Mouse (Mus musculus) ES-CJ7 (cell line): Measurements from ENCODE around the gene Tfdp2.
"Not testable (repeated sequence)": the region's sequence is repeated elsewhere in the genome, so short reads cannot be mapped to it uniquely, and the experiment has no call there.

Experiments
- DNase-seq: peaks from one replicate; pipeline ENCODE4 v3.0.0; 2011; ENCODE audit warnings: low read depth, low spot score

The Tfdp2 gene

GRCm38 (mm10) chr9:96299324-96300008 lies 103.4 kb downstream of the Tfdp2 start:
- DNase-seq, result no peak

GRCm38 (mm10) chr9:96308816-96309215 lies 112.7 kb downstream of the Tfdp2 start:
- no peak for DNase-seq

DNA sequence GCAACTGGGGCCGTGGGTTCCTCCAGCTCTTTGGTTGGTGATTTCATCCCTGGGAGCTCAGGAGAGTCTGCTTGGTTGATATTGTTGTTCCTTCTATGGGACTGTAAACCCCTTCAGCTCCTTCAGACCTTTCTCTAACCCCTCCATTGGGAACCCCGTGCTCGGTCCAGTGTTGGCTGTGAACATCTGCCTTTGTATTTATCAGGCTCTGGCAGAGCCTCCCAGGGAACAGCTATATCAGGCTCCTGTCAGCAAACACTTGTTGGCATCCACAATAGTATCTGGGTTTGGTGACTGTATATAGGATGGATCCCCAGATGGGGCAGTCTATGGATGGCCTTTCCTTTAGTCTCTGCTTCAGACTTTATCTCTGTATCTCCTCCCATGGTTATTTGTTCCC lies 116.0 kb downstream of the Tfdp2 start:
- no peak for DNase-seq

- no peak for DNase-seq
These were observed 123.3 kb downstream of the Tfdp2 start for GRCm38 (mm10) chr9:96319333-96319732.

DNA sequence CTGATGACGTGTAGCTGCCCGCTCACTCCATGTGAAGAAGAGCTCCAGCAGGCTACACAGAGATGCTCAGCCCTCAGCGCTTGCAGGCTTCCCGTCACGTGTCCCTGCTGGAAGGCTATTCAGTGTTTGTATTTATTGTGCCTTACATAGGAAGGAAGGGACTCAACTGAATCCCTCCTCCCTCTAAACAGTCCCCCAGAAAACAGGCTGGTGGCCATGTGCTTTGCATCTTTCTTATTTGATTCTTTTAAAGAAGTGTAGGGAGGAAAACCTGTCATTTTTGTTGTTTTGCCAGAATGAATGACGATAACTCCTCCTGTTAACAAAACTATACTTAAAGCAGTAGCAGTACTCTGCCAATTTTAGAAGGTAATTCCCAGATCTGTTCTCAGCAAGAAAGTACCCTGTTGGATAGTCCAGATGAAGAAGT lies 124.5 kb downstream of the Tfdp2 start:
- no peak for DNase-seq

DNA sequence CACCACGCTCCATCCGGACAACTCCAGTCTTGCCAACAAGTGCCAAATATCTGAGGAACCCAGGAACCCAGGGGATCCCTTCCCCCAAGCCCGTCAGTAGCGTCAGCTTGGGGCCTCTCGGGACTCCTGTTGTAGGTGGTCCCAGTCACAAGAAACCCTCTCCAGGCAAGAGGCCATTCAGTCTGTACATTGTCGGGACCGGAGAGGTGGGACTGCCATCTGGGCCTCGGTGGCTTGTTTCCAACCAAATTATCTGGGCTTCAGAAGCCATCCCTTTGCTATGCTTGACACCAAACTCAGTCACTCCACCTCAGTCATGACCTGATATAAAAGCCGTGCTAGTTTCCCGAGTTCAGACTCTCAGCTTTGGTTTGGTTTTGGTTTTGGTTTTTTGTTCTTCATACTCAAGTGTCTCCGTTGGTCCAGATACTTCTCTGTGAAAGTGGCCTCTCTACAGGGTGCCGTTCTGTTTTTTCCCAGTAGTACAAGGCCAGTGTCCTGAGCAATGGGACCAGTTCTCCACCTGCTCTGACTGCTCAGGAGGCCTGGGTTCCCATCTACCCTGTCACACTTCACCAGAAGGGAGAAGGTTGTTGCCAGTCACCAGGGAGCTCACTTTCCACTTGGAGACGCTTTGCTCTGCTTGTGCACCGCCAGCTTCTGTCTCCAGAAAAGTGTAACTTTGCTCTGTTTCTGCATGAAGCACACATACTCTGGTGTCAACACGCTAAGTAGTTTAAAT lies 126.5 kb downstream of the Tfdp2 start:
- no peak for DNase-seq

DNA sequence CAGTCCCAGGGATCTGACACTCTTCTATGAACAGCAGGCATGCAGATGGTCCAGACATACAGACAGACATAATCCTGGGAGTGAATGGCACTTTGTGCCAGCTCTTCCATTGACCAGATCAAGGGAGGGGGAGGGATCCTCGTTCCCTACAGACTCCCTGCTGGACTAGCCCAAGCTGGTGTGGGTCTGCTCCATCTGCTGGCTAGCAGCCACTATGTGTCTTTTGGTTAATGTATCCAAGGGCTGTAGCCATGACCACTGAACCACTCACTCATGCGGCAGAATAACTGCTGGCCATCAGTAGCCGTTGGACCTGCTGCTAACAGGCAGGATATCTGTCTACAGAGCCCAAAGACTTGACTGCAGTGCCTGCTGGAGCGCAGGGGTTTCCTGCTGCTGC lies 128.4 kb downstream of the Tfdp2 start:
- no peak for DNase-seq

DNA sequence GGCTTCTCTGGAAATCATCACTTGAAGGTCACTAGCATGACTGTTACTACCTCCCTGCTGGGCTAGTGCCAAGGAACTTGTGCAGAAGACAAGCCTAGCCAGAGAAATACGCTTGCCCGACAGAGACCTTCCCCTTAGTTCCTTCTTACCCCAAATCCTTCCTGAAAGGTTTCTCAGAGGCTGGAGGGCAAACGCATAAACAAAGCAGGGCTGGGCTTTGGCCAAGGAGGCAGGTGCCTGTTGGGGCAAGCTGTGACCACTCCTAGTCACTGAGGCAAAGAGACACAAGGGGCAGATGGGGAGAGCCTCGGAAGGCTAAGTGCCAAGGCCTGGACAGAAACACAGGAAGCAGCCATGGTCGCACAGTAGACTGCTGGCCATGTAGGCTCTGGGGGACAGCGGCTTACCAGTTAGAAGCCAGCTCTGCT lies 130.4 kb downstream of the Tfdp2 start:
- no peak for DNase-seq

- DNase-seq, result no peak
These were observed 132.2 kb downstream of the Tfdp2 start for GRCm38 (mm10) chr9:96328226-96328625.

GRCm38 (mm10) chr9:96331146-96331545 lies 135.1 kb downstream of the Tfdp2 start:
- no peak for DNase-seq

DNA sequence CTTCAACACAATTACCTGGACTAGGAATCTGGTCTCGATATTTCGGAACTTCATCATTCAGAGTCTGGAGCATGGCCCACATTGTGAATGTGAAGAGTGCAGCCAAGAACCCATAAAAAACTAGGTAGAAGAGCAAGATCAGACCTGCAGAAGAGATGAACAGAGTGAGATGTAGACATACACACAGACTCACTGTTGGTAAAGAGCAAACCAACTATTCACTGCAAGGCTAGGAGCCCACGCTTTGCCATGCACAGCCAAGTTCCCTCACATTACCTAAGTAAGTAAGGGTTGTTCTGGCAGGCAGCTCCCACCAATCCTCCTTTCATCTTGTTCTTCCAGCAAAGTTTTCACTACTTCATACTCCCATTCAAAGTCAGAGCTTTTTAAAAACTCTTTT lies 149.7 kb downstream of the Tfdp2 start:
- DNase-seq, result no peak

DNA sequence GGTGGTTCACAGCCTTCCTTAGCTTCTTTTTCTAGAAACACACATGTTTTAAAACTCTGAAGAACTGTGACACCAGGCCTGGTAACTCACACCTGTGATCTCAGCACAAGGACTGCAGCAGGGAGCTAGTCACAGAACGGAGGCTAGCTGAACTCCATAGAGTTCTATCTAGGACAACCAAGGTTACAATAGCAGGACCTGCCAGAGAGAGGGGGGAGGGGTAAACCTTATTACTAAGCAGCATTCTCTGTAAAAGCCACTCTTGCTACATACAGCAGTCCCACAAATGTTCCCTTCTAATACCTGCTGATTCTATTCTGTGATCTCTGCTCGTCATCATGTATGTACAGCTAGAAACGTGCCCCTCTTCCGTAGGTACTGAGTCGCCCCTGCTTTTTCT lies 152.8 kb downstream of the Tfdp2 start:
- peak; percentile 25 for DNase-seq

GRCm38 (mm10) chr9:96350010-96350409 lies 153.9 kb downstream of the Tfdp2 start:
- DNase-seq, result peak; percentile 77

DNA sequence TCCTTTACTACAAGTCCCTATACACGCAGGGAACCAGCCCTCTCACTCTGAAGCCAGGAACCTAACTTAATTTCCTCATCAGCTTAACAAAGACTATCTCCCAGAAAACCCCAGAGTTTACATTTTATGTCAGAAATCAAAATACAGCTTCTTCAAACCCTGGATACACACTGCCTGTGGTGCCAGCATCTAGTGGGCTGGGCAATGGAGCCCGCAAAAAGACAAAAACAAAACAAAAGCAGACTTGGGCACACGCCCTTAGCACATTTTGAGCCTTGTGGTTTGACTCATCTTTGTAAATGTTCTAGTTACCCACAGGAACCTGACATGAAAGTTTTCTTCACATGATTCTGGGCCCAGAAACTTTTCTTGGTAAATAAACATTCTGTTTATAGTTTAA lies 154.4 kb downstream of the Tfdp2 start:
- DNase-seq, result no peak

DNA sequence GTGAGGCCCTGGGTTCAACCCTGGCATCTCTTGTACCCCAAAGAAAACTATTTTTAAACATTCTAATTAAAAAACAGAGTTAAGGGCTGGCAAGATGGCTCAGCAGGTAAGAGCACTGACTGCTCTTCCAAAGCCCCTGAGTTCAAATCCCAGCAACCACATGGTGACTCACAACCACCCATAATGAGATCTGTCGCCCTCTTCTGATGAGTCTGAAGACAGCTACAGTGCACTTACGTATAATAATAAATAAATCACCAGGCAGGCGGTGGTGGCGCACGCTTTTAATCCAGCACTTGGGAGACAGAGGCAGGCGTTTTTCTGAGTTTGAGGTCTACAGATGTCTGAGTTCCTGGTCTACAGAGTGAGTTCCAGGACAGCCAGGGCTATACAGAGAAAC lies 155.7 kb downstream of the Tfdp2 start:
- DNase-seq, result not testable (repeated sequence)

- DNase-seq, result no peak
These were observed 157.2 kb downstream of the Tfdp2 start for GRCm38 (mm10) chr9:96353121-96353769.

GRCm38 (mm10) chr9:96353799-96354198 lies 157.7 kb downstream of the Tfdp2 start:
- no peak for DNase-seq

GRCm38 (mm10) chr9:96360056-96360455 lies 164.0 kb downstream of the Tfdp2 start:
- DNase-seq, result no peak

DNA sequence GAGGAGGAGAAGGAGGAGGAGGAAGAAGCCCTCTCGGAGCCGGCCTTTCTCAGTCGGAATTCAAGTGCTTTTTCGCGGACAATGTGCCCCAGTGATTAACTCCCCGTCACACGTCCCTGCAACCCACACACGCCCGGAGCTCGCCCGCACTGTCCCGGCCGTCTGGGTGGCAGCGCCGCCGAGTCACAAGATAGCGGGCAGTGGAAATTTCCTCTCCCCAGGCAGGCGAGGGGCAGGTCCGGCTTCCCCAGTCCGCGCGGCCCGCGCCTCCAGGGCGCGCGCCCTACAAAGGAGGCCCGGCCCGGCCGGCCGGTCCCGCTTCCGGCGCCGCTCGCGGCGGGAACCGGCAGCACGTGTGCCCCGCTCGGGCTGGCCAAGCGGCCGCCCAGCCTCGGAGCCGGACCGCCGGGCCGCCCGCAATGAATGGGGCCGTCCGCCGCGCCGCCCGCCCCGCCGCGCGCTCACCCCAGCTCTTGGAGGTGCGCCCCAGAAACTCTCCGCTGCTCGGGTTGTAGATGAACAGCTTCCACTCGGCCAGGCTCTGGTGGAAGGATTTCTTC lies 167.6 kb downstream of the Tfdp2 start:
- DNase-seq, result peak; percentile 31

GRCm38 (mm10) chr9:96364141-96364838 lies 168.2 kb downstream of the Tfdp2 start, which contains the start of gene Atp1b3:
Gene Atp1b3, minus strand, starts transcription at chr9:96364442.
- DNase-seq, result peak; percentile 95

DNA sequence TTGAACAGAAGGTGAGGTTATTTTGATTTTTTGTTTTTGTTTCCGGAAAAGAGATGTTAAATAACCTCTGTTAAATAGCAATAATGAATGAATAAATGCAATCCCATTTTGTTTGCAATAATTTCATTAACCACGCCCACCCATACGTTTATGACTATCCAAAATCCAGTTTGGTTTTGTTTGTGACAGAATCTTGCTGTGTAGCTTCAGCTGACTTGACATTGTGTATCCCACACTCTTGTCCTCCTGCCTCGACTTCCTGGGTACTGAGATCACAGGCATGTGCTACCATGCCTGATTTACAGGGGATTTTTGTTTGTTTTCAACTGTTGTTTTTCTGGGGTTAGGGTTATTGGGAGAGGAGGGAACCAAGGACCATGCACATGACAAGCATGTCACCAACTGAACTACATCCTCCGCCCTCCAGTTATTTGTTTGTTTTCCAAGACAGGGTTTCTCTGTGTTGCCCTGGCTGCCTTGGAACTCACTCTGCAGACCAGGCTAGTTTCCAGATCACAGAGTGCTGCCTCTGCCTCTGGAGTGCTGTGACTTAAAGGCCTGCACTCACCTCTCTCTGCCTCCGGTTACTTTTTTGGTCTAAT lies 169.3 kb downstream of the Tfdp2 start:
- no peak for DNase-seq
